In genomic region chr8:70037994-70038393, GRCm38 (mm10) we compare ENCODE assay signal across 21 mouse cellular contexts. TPM values are rescaled to one million over a fixed set of nuclear protein-coding genes. Genes with fewer than 3 reads are reported as not detected.
DNase-seq lines count a peak whose midpoint lies in the region; ATAC-seq and TF ChIP-seq lines count a peak whose summit lies in the region.
"Had no signal": no experiment of that assay in that cellular context is flagged by ENCODE, and none has a peak within 500 bp of the region (broad histone marks: within the 10 kb centered on the region; RNA-seq: fewer than 3 reads in every experiment).

No protein-coding gene starts in this region.

- no peak for TF ChIP-seq CTCF in liver, postnatal 0 days (IDR thresholded peaks at IDR 0.05; ENCODE audit: low read depth)
- no peak for TF ChIP-seq CTCF in cerebellum, adult 2 months (IDR thresholded peaks at IDR 0.05; ENCODE audit: borderline replicate concordance, insufficient read depth, low read depth, low read length)

- DNase-seq in liver, embryonic 13.5 days, result no peak
- no peak for DNase-seq in liver, postnatal 0 days
- DNase-seq in cerebellum, adult 2 months, result no peak
- no peak for DNase-seq in left cerebral cortex, adult 9 months (ENCODE audit: low spot score in 2 of 2)
- DNase-seq in heart, adult 8-10 months (ENCODE audit: low spot score), result no peak
- DNase-seq: adrenal gland, postnatal 10 days; cerebellum, adult 11-12 months; cerebellum, adult 9-11 months; cerebellum, postnatal 36 days; heart, adult 18-20 months had no signal

- H3K36me3 ChIP-seq in megakaryocyte, embryonic 14.5 days (replicated peaks; ENCODE audit: low read length), result peaks cover 52% of the 10 kb centered on the region
- H3K36me3 ChIP-seq in liver, embryonic 13.5 days, result peaks cover 21% of the 10 kb centered on the region
- H3K36me3 ChIP-seq in liver, postnatal 0 days (replicated peaks; ENCODE audit: insufficient read depth, low read length), result peaks cover 8% of the 10 kb centered on the region
- H3K36me3 ChIP-seq: forebrain, embryonic 15.5 days had no signal

- H3K9me3 ChIP-seq in megakaryocyte, embryonic 14.5 days, result no peaks in the 10 kb centered on the region
- H3K9me3 ChIP-seq in liver, embryonic 13.5 days (replicated peaks), result no peaks in the 10 kb centered on the region
- H3K9me3 ChIP-seq in liver, postnatal 0 days (ENCODE audit: low read length), result no peaks in the 10 kb centered on the region
- H3K9me3 ChIP-seq: embryonic facial prominence, embryonic 13.5 days; forebrain, embryonic 15.5 days; heart, embryonic 12.5 days; hindbrain, embryonic 10.5 days had no signal

- ATAC-seq in megakaryocyte, adult 5-6 weeks (ENCODE audit: poor library complexity, severe bottlenecking), result no peak
- ATAC-seq in liver, embryonic 13.5 days (ENCODE audit: low read depth), result peak; percentile 72
- ATAC-seq in liver, postnatal 0 days, result no peak
- ATAC-seq: forebrain, embryonic 15.5 days had no signal

- peak overlapping the region; percentile 91 for H3K27ac ChIP-seq in liver, embryonic 13.5 days
- peak overlapping the region; percentile 44; the same call in 1 of the 2 replicates for H3K27ac ChIP-seq in liver, postnatal 0 days (ENCODE audit: low read depth)
- H3K27ac ChIP-seq in cerebellum, adult 2 months (ENCODE audit: insufficient read depth, low read length), result no peak overlapping the region
- H3K27ac ChIP-seq: embryonic facial prominence, embryonic 13.5 days; forebrain, embryonic 15.5 days; hindbrain, embryonic 10.5 days; hindbrain, embryonic 14.5 days had no signal

- peak; percentile 54; the same call in 1 of the 2 replicates for TF ChIP-seq EP300 in liver, postnatal 0 days (IDR thresholded peaks at IDR 0.05; ENCODE audit: low read depth)

- peak overlapping the region; percentile 11 for H3K4me3 ChIP-seq in megakaryocyte, embryonic 14.5 days (replicated peaks)
- H3K4me3 ChIP-seq in liver, embryonic 13.5 days (replicated peaks), result no peak overlapping the region
- no peak overlapping the region for H3K4me3 ChIP-seq in liver, postnatal 0 days (ENCODE audit: low read depth, low read length)
- H3K4me3 ChIP-seq in cerebellum, adult 2 months (replicated peaks; ENCODE audit: insufficient read depth, low read depth, low read length), result no peak overlapping the region
- H3K4me3 ChIP-seq: embryonic facial prominence, embryonic 13.5 days; forebrain, embryonic 15.5 days; heart, embryonic 12.5 days; hindbrain, embryonic 10.5 days had no signal

- H3K9ac ChIP-seq in liver, embryonic 13.5 days, result peak overlapping the region; percentile 42
- H3K9ac ChIP-seq in liver, postnatal 0 days (replicated peaks), result no peak overlapping the region
- H3K9ac ChIP-seq: embryonic facial prominence, embryonic 13.5 days; forebrain, embryonic 15.5 days; heart, embryonic 12.5 days; hindbrain, embryonic 14.5 days had no signal

- H3K4me1 ChIP-seq in megakaryocyte, embryonic 14.5 days, result peaks cover 66% of the 10 kb centered on the region
- peaks cover 62% of the 10 kb centered on the region for H3K4me1 ChIP-seq in liver, embryonic 13.5 days (replicated peaks)
- H3K4me1 ChIP-seq in liver, postnatal 0 days (ENCODE audit: insufficient read depth), result peaks cover 37% of the 10 kb centered on the region
- peaks cover 15% of the 10 kb centered on the region; the same call in 1 of the 2 replicates for H3K4me1 ChIP-seq in cerebellum, adult 2 months (ENCODE audit: control insufficient read depth, insufficient read depth, low read length)

- no peak for TF ChIP-seq POLR2A in cerebellum, adult 2 months (IDR thresholded peaks at IDR 0.05; ENCODE audit: borderline replicate concordance, insufficient read depth, low read length)

- H3K4me2 ChIP-seq in liver, embryonic 13.5 days, result peak overlapping the region; percentile 48
- H3K4me2 ChIP-seq in liver, postnatal 0 days (ENCODE audit: low read depth, low read length), result peak overlapping the region; percentile 34
- H3K4me2 ChIP-seq: embryonic facial prominence, embryonic 13.5 days; forebrain, embryonic 15.5 days; heart, embryonic 12.5 days; hindbrain, embryonic 14.5 days had no signal

- H3K27me3 ChIP-seq in megakaryocyte, embryonic 14.5 days (replicated peaks), result no peaks in the 10 kb centered on the region
- H3K27me3 ChIP-seq in liver, embryonic 13.5 days, result no peaks in the 10 kb centered on the region
- H3K27me3 ChIP-seq in liver, postnatal 0 days (ENCODE audit: insufficient read depth, low read length), result no peaks in the 10 kb centered on the region
- no peaks in the 10 kb centered on the region for H3K27me3 ChIP-seq in cerebellum, adult 2 months (ENCODE audit: control insufficient read depth, insufficient read depth, low read length)
- H3K27me3 ChIP-seq: embryonic facial prominence, embryonic 13.5 days; forebrain, embryonic 15.5 days; heart, embryonic 12.5 days had no signal

- 51% methylated on average over 1 of the region's 1 CpGs for WGBS in liver, embryonic 13.5 days (ENCODE audit: insufficient replicate concordance)
- WGBS in liver, postnatal 0 days (ENCODE audit: insufficient replicate concordance), result 58% methylated on average over 1 of the region's 1 CpGs
- 67% methylated on average over 1 of the region's 1 CpGs for WGBS in cerebellum, adult 2 months

RNA-seq across cellular contexts. Expression of gene Mau2, which starts 4.5 kb away (rescaled TPM):
- 6.5 and 11.5 TPM in 2 replicates for polyA plus RNA-seq in megakaryocyte, embryonic 14.5 days (2012; ENCODE audit: insufficient read depth, low replicate concordance)
- 28.1 and 28.4 TPM in 2 replicates for total RNA-seq in megakaryocyte, adult 5-6 weeks (2015)
- 28.1 and 33.8 TPM in 2 replicates for total RNA-seq in megakaryocyte, adult 5-6 weeks (2017)
- 22.7 and 26.6 TPM in 2 replicates for polyA plus RNA-seq in liver, embryonic 13.5 days (2015; fragmentation: Nextera tagmentation; extraction: Ambion mirVana)
- 11.1 and 12.2 TPM in 2 replicates for polyA plus RNA-seq in liver, postnatal 0 days (2015; fragmentation: Nextera tagmentation; extraction: Ambion mirVana)
- 90.1 and 92.9 TPM in 2 replicates for polyA plus RNA-seq in cerebellum, adult 2 months (2012; rRNA removed)
- 10 to 100 TPM; 29.6 to 34.3 (median 31.3) TPM for total RNA-seq in heart, adult 8-10 months (2022)

RNA-seq across cellular contexts. Expression of gene Sugp1, which starts 4.6 kb away (rescaled TPM):
- 38.9 and 42.3 TPM in 2 replicates for polyA plus RNA-seq in megakaryocyte, embryonic 14.5 days (2012; ENCODE audit: insufficient read depth, low replicate concordance)
- 11.6 and 15.0 TPM in 2 replicates for total RNA-seq in megakaryocyte, adult 5-6 weeks (2015)
- total RNA-seq in megakaryocyte, adult 5-6 weeks (2017), result 17.3 and 24.1 TPM in 2 replicates
- polyA plus RNA-seq in liver, embryonic 13.5 days (2015; fragmentation: Nextera tagmentation; extraction: Ambion mirVana), result 20.2 and 21.7 TPM in 2 replicates
- polyA plus RNA-seq in liver, postnatal 0 days (2015; fragmentation: Nextera tagmentation; extraction: Ambion mirVana), result 11.7 and 11.8 TPM in 2 replicates
- polyA plus RNA-seq in cerebellum, adult 2 months (2012; rRNA removed), result 41.7 and 43.6 TPM in 2 replicates
- 10 to 100 TPM; 17.0 to 21.6 (median 19.1) TPM for total RNA-seq in heart, adult 8-10 months (2022)

RNA-seq across cellular contexts. Expression of gene Tm6sf2, which starts 34.7 kb away (rescaled TPM):
- polyA plus RNA-seq in megakaryocyte, embryonic 14.5 days (2012; ENCODE audit: insufficient read depth, low replicate concordance), result 0.34 TPM in 1 of 2 replicates, not detected in the other
- not detected in 2 replicates for total RNA-seq in megakaryocyte, adult 5-6 weeks (2015)
- total RNA-seq in megakaryocyte, adult 5-6 weeks (2017), result not detected in 2 replicates
- 0.98 and 1.1 TPM in 2 replicates for polyA plus RNA-seq in liver, embryonic 13.5 days (2015; fragmentation: Nextera tagmentation; extraction: Ambion mirVana)
- 32.5 and 38.7 TPM in 2 replicates for polyA plus RNA-seq in liver, postnatal 0 days (2015; fragmentation: Nextera tagmentation; extraction: Ambion mirVana)
- polyA plus RNA-seq in cerebellum, adult 2 months (2012; rRNA removed), result 6.9 and 7.3 TPM in 2 replicates
- total RNA-seq in heart, adult 8-10 months (2022), result under 1 TPM; 0.44 to 0.90 (median 0.72) TPM

RNA-seq across cellular contexts. Expression of gene Gatad2a, which starts 41.8 kb away (rescaled TPM):
- polyA plus RNA-seq in megakaryocyte, embryonic 14.5 days (2012; ENCODE audit: insufficient read depth, low replicate concordance), result 83.9 and 88.5 TPM in 2 replicates
- 50.1 and 62.0 TPM in 2 replicates for total RNA-seq in megakaryocyte, adult 5-6 weeks (2015)
- 62.5 and 64.7 TPM in 2 replicates for total RNA-seq in megakaryocyte, adult 5-6 weeks (2017)
- polyA plus RNA-seq in liver, embryonic 13.5 days (2015; fragmentation: Nextera tagmentation; extraction: Ambion mirVana), result 27.1 and 27.8 TPM in 2 replicates
- polyA plus RNA-seq in liver, postnatal 0 days (2015; fragmentation: Nextera tagmentation; extraction: Ambion mirVana), result 19.5 and 20.7 TPM in 2 replicates
- polyA plus RNA-seq in cerebellum, adult 2 months (2012; rRNA removed), result 31.9 and 36.9 TPM in 2 replicates
- total RNA-seq in heart, adult 8-10 months (2022), result 10 to 100 TPM; 28.0 to 31.2 (median 30.0) TPM

RNA-seq across cellular contexts. Expression of gene Hapln4, which starts 45.3 kb away (rescaled TPM):
- polyA plus RNA-seq in megakaryocyte, embryonic 14.5 days (2012; ENCODE audit: insufficient read depth, low replicate concordance), result not detected in 2 replicates
- total RNA-seq in megakaryocyte, adult 5-6 weeks (2015), result not detected in 2 replicates
- not detected in 2 replicates for total RNA-seq in megakaryocyte, adult 5-6 weeks (2017)
- polyA plus RNA-seq in liver, embryonic 13.5 days (2015; fragmentation: Nextera tagmentation; extraction: Ambion mirVana), result 0.05 and 0.51 TPM in 2 replicates
- 0.02 TPM in 1 of 2 replicates, not detected in the other for polyA plus RNA-seq in liver, postnatal 0 days (2015; fragmentation: Nextera tagmentation; extraction: Ambion mirVana)
- polyA plus RNA-seq in cerebellum, adult 2 months (2012; rRNA removed), result 117 and 124 TPM in 2 replicates
- under 1 TPM in 1 of 4 experiments, not detected in 3; 0.06 TPM for total RNA-seq in heart, adult 8-10 months (2022)
- total RNA-seq: gastrocnemius, postnatal 4 days; heart, postnatal 25 days; MEL had no signal
- polyA plus RNA-seq: heart, embryonic 16.5 days had no signal
